Mouse (Mus musculus) brain, adult 2 months (tissue): ENCODE data around the gene Tnfrsf21.

Source experiments
- DNase-seq: peaks from one replicate; pipeline ENCODE4 v3.0.0; 2011; ENCODE audit warnings: low read depth, low spot score

The Tnfrsf21 gene

DNA sequence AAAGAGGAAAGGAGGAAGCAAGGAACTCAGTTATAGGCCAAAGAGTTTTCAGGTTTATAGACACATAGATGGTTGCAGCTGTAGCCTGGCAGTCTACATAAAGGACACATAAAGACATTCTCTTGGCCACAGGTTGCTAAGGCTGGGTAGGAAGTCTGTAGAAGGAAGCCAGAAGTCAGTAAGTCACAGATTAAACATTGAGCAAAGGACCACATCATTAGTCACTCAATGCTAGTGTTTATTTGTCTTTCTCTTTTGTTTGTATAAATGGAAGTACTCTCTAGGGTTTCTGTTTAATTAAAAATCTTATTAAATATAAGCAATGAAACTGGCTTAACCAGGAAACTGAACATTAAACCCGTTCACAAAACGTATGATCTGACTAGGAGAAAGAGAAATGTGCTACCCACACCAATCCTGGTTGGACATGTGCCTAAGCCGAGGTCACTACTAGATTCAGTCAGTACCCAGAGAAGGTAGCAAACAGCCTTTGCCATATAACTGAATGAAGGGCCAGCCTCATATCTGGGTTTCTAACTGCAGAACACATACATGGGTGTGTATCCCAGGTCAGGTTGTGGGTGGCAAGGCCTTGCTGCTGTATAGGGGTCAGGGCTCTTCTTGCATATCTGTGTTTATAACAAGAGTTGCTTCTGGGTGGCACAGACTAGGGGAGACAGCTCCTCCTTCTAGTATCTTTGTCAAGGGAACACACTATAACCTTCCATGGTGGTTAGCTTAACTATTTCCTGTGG lies 113.9 kb downstream of the Tnfrsf21 start:
- no peak for DNase-seq

DNA sequence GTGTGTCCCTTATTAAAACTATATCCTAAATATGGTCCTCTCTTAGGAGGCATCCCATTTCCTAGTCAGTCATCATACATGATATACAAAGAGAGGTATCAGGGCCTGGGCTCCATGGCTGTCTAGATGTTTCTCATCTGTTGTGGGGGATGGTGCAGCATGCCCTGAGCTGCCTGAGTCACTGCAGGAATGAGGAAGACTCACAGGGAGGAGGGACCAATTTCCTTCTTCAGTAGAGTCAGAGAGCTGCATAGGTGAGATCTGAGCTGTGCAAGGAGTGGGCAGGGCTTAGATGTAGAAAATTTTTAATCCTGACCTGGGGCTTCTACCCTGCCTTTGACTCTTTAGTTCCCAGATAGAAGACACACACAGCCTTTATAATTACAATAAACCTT lies 114.5 kb downstream of the Tnfrsf21 start:
- DNase-seq, result no peak

DNA sequence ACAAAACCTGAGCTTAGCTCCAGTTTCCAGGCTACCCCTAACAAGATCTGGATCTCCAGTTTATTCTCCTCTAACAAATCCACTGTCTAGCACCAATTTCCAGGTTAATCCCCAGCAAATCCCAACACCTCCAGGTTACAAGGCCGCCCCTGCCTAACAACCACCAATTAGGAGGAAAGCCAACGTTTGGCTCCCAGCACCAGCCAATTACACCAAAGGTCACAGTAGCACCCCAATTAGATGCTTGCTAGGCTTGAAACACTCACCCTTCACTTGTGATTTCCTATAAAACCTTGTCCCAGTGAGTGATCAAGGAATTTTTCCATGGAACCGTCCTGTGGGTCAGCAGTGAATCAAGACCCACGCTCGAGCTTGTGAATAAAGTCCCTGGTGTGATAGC lies 116.1 kb downstream of the Tnfrsf21 start:
- no peak for DNase-seq

- DNase-seq, result no peak
Observed at GRCm38 (mm10) chr17:43133106-43133505, 116.8 kb downstream of the Tnfrsf21 start.

DNA sequence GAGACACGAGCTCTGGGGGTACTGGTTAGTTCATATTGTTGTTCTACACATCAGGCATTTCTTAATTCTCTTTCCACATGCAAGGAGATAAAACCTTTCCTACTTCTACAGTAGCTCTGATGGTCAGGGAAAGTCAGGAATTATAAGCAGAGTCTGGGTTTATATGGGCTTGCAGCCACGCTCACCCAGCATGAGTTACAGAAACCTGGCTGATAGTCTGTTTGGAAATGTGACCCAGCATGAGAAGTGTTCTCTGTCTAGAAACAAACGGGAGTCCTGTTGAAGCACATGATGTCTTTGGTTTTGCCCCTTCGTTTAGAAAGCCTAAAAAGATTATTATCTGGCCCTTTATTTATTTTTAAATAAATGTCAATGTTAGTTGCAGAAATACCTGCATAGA lies 118.6 kb downstream of the Tnfrsf21 start:
- no peak for DNase-seq

GRCm38 (mm10) chr17:43135398-43136265 lies 119.3 kb downstream of the Tnfrsf21 start:
- DNase-seq, result peak; percentile 50

DNA sequence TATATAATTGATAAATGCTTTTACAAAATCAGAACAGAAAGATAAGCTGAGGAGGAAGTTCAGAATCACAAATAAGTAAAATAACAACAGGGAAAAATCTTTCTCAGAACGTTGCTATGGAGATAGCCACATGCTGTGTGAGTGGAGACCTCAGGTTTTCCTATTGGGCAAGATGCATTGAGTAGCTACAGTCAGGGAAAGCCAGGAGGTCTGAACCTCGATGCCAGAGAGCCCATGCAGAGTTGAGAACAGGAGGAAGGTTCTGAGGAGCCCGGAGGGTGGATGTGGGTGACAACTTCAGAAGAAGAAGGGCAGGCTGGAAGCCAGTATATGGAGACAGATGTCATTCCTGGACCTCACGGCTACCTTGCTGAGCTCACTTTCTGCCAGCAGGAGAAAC lies 120.4 kb downstream of the Tnfrsf21 start:
- DNase-seq, result no peak

DNA sequence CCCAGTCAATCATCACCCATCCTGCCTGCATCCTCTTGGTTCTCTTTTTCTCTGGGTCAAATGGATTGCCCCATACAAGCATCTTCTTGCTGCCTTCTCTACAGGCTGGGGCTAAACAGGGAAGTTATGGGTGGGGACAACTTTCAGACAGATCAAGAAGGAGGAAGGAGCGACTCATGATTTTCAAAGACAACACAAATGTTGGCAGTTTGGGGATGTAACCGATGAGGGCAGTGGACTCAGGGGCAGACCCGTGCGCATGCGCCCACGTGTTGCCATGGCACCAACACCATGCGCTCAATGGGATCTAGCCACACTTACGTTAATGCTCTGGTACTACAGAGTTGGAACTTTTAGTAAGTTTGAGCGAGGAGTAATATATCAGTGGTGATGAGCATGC lies 121.5 kb downstream of the Tnfrsf21 start:
- no peak for DNase-seq

GRCm38 (mm10) chr17:43138356-43138755 lies 122.0 kb downstream of the Tnfrsf21 start:
- no peak for DNase-seq
